Mouse (Mus musculus): ENCODE measurements around the gene Tmed1. TPM values are rescaled to one million over a fixed set of nuclear protein-coding genes. Genes with fewer than 3 reads are reported as not detected.

The Tmed1 gene
- polyA plus RNA-seq, 1 experiment: 40.8 TPM

- no peak for TF ChIP-seq CTCF (IDR thresholded peaks at IDR 0.05; ENCODE audit: borderline replicate concordance, extremely low read depth, insufficient read depth, insufficient read length)
- no peak for TF ChIP-seq POLR2A (IDR thresholded peaks at IDR 0.05; ENCODE audit: borderline replicate concordance, extremely low read depth, insufficient read depth, insufficient read length, poor library complexity, severe bottlenecking)
- DNase-seq (ENCODE audit: low read depth): peak; percentile 2
Observed at GRCm38 (mm10) chr9:21463766-21464564, 46.1 kb downstream of the Tmed1 start.

GRCm38 (mm10) chr9:21463138-21463590, 46.9 kb downstream of the Tmed1 start:
- no peak for TF ChIP-seq POLR2A (IDR thresholded peaks at IDR 0.05; ENCODE audit: borderline replicate concordance, extremely low read depth, insufficient read depth, insufficient read length, poor library complexity, severe bottlenecking)
- TF ChIP-seq CTCF (IDR thresholded peaks at IDR 0.05; ENCODE audit: borderline replicate concordance, extremely low read depth, insufficient read depth, insufficient read length): no peak
- peak; percentile 15 for DNase-seq (ENCODE audit: low read depth)

- DNase-seq (ENCODE audit: low read depth): no peak
- TF ChIP-seq CTCF (IDR thresholded peaks at IDR 0.05; ENCODE audit: borderline replicate concordance, extremely low read depth, insufficient read depth, insufficient read length) (no peak), POLR2A (IDR thresholded peaks at IDR 0.05; ENCODE audit: borderline replicate concordance, extremely low read depth, insufficient read depth, insufficient read length, poor library complexity, severe bottlenecking) (no peak)
Observed at GRCm38 (mm10) chr9:21460400-21460940, 49.6 kb downstream of the Tmed1 start.

GRCm38 (mm10) chr9:21458821-21459220, 51.2 kb downstream of the Tmed1 start:
- TF ChIP-seq POLR2A (IDR thresholded peaks at IDR 0.05; ENCODE audit: borderline replicate concordance, extremely low read depth, insufficient read depth, insufficient read length, poor library complexity, severe bottlenecking) (no peak), CTCF (IDR thresholded peaks at IDR 0.05; ENCODE audit: borderline replicate concordance, extremely low read depth, insufficient read depth, insufficient read length) (no peak)
- no peak for DNase-seq (ENCODE audit: low read depth)

Other genes with a start within 250 kb of the Tmed1 start
- 38.1 and 45.9 TPM in 2 replicates for gene Atg4d, start 245.0 kb downstream of the Tmed1 start, polyA plus RNA-seq (2012; rRNA removed)
- 32.9 and 36.3 TPM in 2 replicates for gene Kri1, start 222.3 kb downstream of the Tmed1 start, polyA plus RNA-seq (2012; rRNA removed)
- 70.4 and 84.9 TPM in 2 replicates for gene Cdkn2d, start 218.8 kb downstream of the Tmed1 start, polyA plus RNA-seq (2012; rRNA removed)
- 2.4 and 2.9 TPM in 2 replicates for gene Ap1m2, start 197.9 kb downstream of the Tmed1 start, polyA plus RNA-seq (2012; rRNA removed)
- gene Slc44a2, start 189.6 kb downstream of the Tmed1 start, polyA plus RNA-seq (2012; rRNA removed): 70.1 and 75.6 TPM in 2 replicates
- 202 and 216 TPM in 2 replicates for gene Ilf3, start 142.4 kb downstream of the Tmed1 start, polyA plus RNA-seq (2012; rRNA removed)
- 81.4 and 92.1 TPM in 2 replicates for gene Qtrt1, start 98.4 kb downstream of the Tmed1 start, polyA plus RNA-seq (2012; rRNA removed)
- gene Dnm2, start 85.3 kb downstream of the Tmed1 start, polyA plus RNA-seq (2012; rRNA removed): 79.7 and 92.2 TPM in 2 replicates
- 1.00 and 1.0 TPM in 2 replicates for gene AB124611, start 15.9 kb upstream of the Tmed1 start, polyA plus RNA-seq (2012; rRNA removed)
- gene Carm1, start 36.6 kb upstream of the Tmed1 start, polyA plus RNA-seq (2012; rRNA removed): 119 and 135 TPM in 2 replicates
- gene Timm29, start 82.5 kb upstream of the Tmed1 start, polyA plus RNA-seq (2012; rRNA removed): 78.1 and 80.7 TPM in 2 replicates
- gene Yipf2, start 82.6 kb upstream of the Tmed1 start, polyA plus RNA-seq (2012; rRNA removed): 17.5 and 26.8 TPM in 2 replicates
- 198 and 241 TPM in 2 replicates for gene Smarca4, start 105.9 kb upstream of the Tmed1 start, polyA plus RNA-seq (2012; rRNA removed)
- gene Ldlr, start 213.2 kb upstream of the Tmed1 start, polyA plus RNA-seq (2012; rRNA removed): 21.3 and 21.4 TPM in 2 replicates

Measured in brain, embryonic 14.5 days (tissue).